In the genomic region with DNA sequence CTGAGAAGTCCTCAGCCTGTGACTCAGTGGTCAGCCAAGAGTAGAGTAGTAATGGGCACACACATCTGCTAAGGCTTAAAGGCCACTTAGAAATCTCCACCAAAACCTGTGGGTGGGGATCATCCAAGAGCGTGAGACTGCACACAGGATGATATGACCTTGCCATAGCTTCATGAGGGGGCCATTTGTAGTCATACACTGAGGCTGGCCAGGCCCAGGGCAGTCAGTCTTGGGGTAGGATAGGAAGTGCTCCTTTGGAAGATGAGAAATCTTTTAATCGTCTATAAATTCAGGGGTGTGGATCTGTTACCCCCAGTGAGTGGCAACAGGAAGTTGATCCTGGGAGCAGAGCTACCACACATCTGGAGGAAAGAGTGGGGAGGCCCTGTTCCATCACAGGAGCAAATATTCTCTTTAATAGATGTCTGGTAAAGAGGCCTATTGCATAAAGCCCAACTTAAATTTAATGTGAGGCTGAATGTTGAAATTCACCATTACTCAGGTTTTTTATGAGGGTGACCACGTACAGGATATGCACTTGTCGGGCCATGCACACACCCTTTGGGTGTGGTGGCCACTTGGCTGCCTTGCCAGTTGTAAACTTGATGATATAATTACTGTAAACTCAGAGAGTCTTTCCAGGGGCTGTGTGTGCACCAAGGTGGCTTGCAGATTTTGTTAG, we compare ENCODE assay signal across 21 mouse cellular contexts.
DNase-seq lines count a peak whose midpoint lies in the region; ATAC-seq and TF ChIP-seq lines count a peak whose summit lies in the region.
"Had no signal": no experiment of that assay in that cellular context is flagged by ENCODE, and none has a peak within 500 bp of the region (broad histone marks: within the 10 kb centered on the region; RNA-seq: fewer than 3 reads in every experiment).

No protein-coding gene starts in this region.

- no peak for DNase-seq in stomach, postnatal 0 days (ENCODE audit: low spot score)
- no peak for DNase-seq in intestine, embryonic 14.5 days (ENCODE audit: low spot score)
- DNase-seq in large intestine, adult 2 months (ENCODE audit: low read depth, low spot score) = peak; percentile 57
- no peak for DNase-seq in liver
- no peak for DNase-seq in urinary bladder, postnatal 14 days (ENCODE audit: low spot score)
- DNase-seq in right cerebral cortex, postnatal 25 days = no peak
- DNase-seq: adrenal gland, postnatal 14 days; cerebellum, adult 11-12 months; cerebellum, adult 9-10 months; cerebellum, postnatal 25 days; gastrocnemius, adult 2 months; gastrocnemius, postnatal 25 days had no signal

- H3K36me3 ChIP-seq in stomach, embryonic 15.5 days = no peaks in the 10 kb centered on the region
- H3K36me3 ChIP-seq in stomach, postnatal 0 days (ENCODE audit: control insufficient read depth, insufficient read depth, low read length) = no peaks in the 10 kb centered on the region
- no peaks in the 10 kb centered on the region for H3K36me3 ChIP-seq in intestine, embryonic 14.5 days (ENCODE audit: control insufficient read depth, insufficient read depth, low read length)
- H3K36me3 ChIP-seq: embryonic facial prominence, embryonic 13.5 days; forebrain, embryonic 12.5 days; heart, embryonic 12.5 days; hindbrain, embryonic 15.5 days had no signal

- no peak for TF ChIP-seq EP300 in stomach, postnatal 0 days (optimal IDR thresholded peaks at IDR 0.05)

- no peak overlapping the region for H3K4me2 ChIP-seq in stomach, embryonic 15.5 days
- no peak overlapping the region for H3K4me2 ChIP-seq in stomach, postnatal 0 days (replicated peaks; ENCODE audit: low read depth)
- no peak overlapping the region for H3K4me2 ChIP-seq in intestine, embryonic 14.5 days (ENCODE audit: low read length)
- H3K4me2 ChIP-seq: embryonic facial prominence, embryonic 13.5 days; forebrain, embryonic 12.5 days; heart, embryonic 12.5 days; hindbrain, embryonic 15.5 days had no signal

- 74% methylated on average over 4 of the region's 4 CpGs for WGBS in stomach, embryonic 15.5 days
- 61% methylated on average over 4 of the region's 4 CpGs for WGBS in stomach, postnatal 0 days
- WGBS in intestine, embryonic 14.5 days = 73% methylated on average over 4 of the region's 4 CpGs
- 23% methylated on average over 4 of the region's 4 CpGs for WGBS in large intestine, adult 2 months

- H3K27ac ChIP-seq in stomach, embryonic 15.5 days = 0 out of 2 replicates have a peak overlapping the region, but pooled peaks have one; percentile 35
- H3K27ac ChIP-seq in stomach, postnatal 0 days (replicated peaks) = no peak overlapping the region
- H3K27ac ChIP-seq in intestine, embryonic 14.5 days (ENCODE audit: low read depth) = 0 out of 2 replicates have a peak overlapping the region, but pooled peaks have one; percentile 12
- H3K27ac ChIP-seq: embryonic facial prominence, embryonic 13.5 days; forebrain, embryonic 12.5 days; gastrocnemius, adult 2 months; hindbrain, embryonic 15.5 days had no signal

- 0 out of 2 replicates have a peak, but pooled peaks have one; percentile 11 for ATAC-seq in stomach, embryonic 15.5 days (ENCODE audit: insufficient read depth, low FRiP score, low read depth)
- ATAC-seq in stomach, postnatal 0 days (ENCODE audit: low FRiP score, low TSS enrichment) = no peak
- ATAC-seq in intestine, embryonic 14.5 days (replicated peaks; ENCODE audit: low FRiP score, low TSS enrichment, low read depth) = peak; percentile 38; the same call in 1 of the 2 replicates
- ATAC-seq: activated CD4-positive, CD25-positive, alpha-beta regulatory T cell, adult 4 months; forebrain, embryonic 16.5 days; Patski had no signal

- H3K9me3 ChIP-seq in stomach, embryonic 15.5 days = no peaks in the 10 kb centered on the region
- no peaks in the 10 kb centered on the region for H3K9me3 ChIP-seq in stomach, postnatal 0 days (ENCODE audit: control insufficient read depth, low read length)
- H3K9me3 ChIP-seq in intestine, embryonic 14.5 days (ENCODE audit: control insufficient read depth, low read length) = no peaks in the 10 kb centered on the region
- H3K9me3 ChIP-seq: embryonic facial prominence, embryonic 13.5 days; forebrain, embryonic 12.5 days; hindbrain, embryonic 15.5 days had no signal

- H3K4me1 ChIP-seq in stomach, embryonic 15.5 days = no peaks in the 10 kb centered on the region
- H3K4me1 ChIP-seq in stomach, postnatal 0 days (replicated peaks; ENCODE audit: control insufficient read depth, insufficient read depth) = no peaks in the 10 kb centered on the region
- no peaks in the 10 kb centered on the region for H3K4me1 ChIP-seq in intestine, embryonic 14.5 days (replicated peaks; ENCODE audit: control insufficient read depth, insufficient read depth, low read length)
- H3K4me1 ChIP-seq: embryonic facial prominence, embryonic 13.5 days; forebrain, embryonic 12.5 days; hindbrain, embryonic 15.5 days had no signal

- H3K27me3 ChIP-seq in stomach, embryonic 15.5 days (replicated peaks) = no peaks in the 10 kb centered on the region
- H3K27me3 ChIP-seq in stomach, postnatal 0 days (ENCODE audit: control insufficient read depth, insufficient read depth, low read length) = no peaks in the 10 kb centered on the region
- no peaks in the 10 kb centered on the region for H3K27me3 ChIP-seq in intestine, embryonic 14.5 days (replicated peaks; ENCODE audit: control insufficient read depth, insufficient read depth, low read length)
- H3K27me3 ChIP-seq: CH12.LX; embryonic facial prominence, embryonic 13.5 days; forebrain, embryonic 12.5 days; heart, embryonic 12.5 days; hindbrain, embryonic 15.5 days; Patski had no signal

- H3K9ac ChIP-seq in stomach, embryonic 15.5 days = no peak overlapping the region
- no peak overlapping the region for H3K9ac ChIP-seq in stomach, postnatal 0 days (ENCODE audit: low read length)
- H3K9ac ChIP-seq in intestine, embryonic 14.5 days (ENCODE audit: low read length) = no peak overlapping the region
- H3K9ac ChIP-seq: embryonic facial prominence, embryonic 13.5 days; forebrain, embryonic 12.5 days; heart, embryonic 12.5 days; hindbrain, embryonic 15.5 days had no signal

- H3K4me3 ChIP-seq in stomach, embryonic 15.5 days (replicated peaks) = no peak overlapping the region
- H3K4me3 ChIP-seq in stomach, postnatal 0 days (ENCODE audit: low read depth, low read length) = no peak overlapping the region
- no peak overlapping the region for H3K4me3 ChIP-seq in intestine, embryonic 14.5 days (ENCODE audit: low read depth, low read length)
- H3K4me3 ChIP-seq: embryonic facial prominence, embryonic 13.5 days; forebrain, embryonic 12.5 days; gastrocnemius, adult 2 months; heart, embryonic 12.5 days; hindbrain, embryonic 15.5 days had no signal

- no peak for TF ChIP-seq CTCF in stomach, postnatal 0 days (IDR thresholded peaks at IDR 0.05; ENCODE audit: low read depth)
